Mouse (Mus musculus): ENCODE results near the gene Chst10. TPM values are rescaled to one million over a fixed set of nuclear protein-coding genes. Genes with fewer than 3 reads are reported as not detected.

Chst10 gene
- polyA plus RNA-seq, 1 experiment, result not detected

DNA sequence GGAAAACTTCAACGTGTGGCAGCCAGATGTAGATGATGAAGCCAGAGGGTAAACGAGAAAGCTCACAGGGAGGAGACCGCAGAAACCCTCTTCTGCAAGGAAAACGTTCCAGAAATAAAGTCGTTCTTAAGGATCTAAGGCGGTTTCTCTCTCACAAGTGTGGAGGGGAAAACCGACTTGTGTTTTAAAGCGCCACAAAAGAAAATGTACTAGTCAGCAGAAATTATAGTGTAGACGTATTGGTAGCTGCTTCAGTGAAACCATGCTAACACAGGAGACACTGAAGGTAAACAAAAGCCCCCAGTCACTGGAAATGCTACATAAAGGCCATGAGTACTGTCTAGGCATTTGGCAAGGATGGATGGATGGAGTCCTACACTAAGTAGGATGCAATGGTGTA lies 80.7 kb downstream of the Chst10 start:
- no peak for TF ChIP-seq REST (IDR thresholded peaks at IDR 0.05; ENCODE audit: insufficient read depth, insufficient read length)
- no peak for TF ChIP-seq POLR2AphosphoS2 (IDR thresholded peaks at IDR 0.05; ENCODE audit: insufficient read length, low read depth)
- no peak for TF ChIP-seq CEBPB (IDR thresholded peaks at IDR 0.05; ENCODE audit: insufficient read depth, poor library complexity, severe bottlenecking)
- TF ChIP-seq MYOG (IDR thresholded peaks at IDR 0.05; ENCODE audit: control insufficient read depth in 1 of 3, insufficient read depth in 1 of 3, insufficient read length in 2 of 3, low read depth in 2 of 3), result no peak
- TF ChIP-seq MYOD1 (IDR thresholded peaks at IDR 0.05; ENCODE audit: control insufficient read depth in 1 of 3, insufficient read length in 2 of 3, low read depth in 2 of 3), result no peak
- no peak for TF ChIP-seq E2F4 (IDR thresholded peaks at IDR 0.05; ENCODE audit: insufficient read depth)
- TF ChIP-seq MAX (IDR thresholded peaks at IDR 0.05; ENCODE audit: low read depth), result no peak
- no peak for TF ChIP-seq TCF12 (IDR thresholded peaks at IDR 0.05; ENCODE audit: insufficient read depth, poor library complexity, severe bottlenecking)
- TF ChIP-seq SRF (IDR thresholded peaks at IDR 0.05; ENCODE audit: control insufficient read depth, insufficient read length, low read depth), result no peak
- TF ChIP-seq TCF3 (IDR thresholded peaks at IDR 0.05; ENCODE audit: insufficient read length, low read depth), result no peak
- no peak for TF ChIP-seq USF1 (IDR thresholded peaks at IDR 0.05; ENCODE audit: low read depth)
- TF ChIP-seq POLR2A (IDR thresholded peaks at IDR 0.05; ENCODE audit: insufficient read length, low read depth), result no peak
- no peak overlapping the region for H3ac ChIP-seq (ENCODE audit: control insufficient read depth, insufficient read length)
- H3K36me3 ChIP-seq (ENCODE audit: control insufficient read depth, insufficient read depth), result no peaks in the 10 kb centered on the region
- no peak overlapping the region for H3K4me2 ChIP-seq (ENCODE audit: low read depth)
- H3K27me3 ChIP-seq (ENCODE audit: control insufficient read depth, insufficient read depth, insufficient read length), result peaks cover 4% of the 10 kb centered on the region
- H3K79me2 ChIP-seq (ENCODE audit: control insufficient read depth, insufficient read depth), result no peaks in the 10 kb centered on the region
- no peak overlapping the region for H3K4me3 ChIP-seq

GRCm38 (mm10) chr1:38816306-38816705 lies 81.7 kb downstream of the Chst10 start:
- Histone ChIP-seq H3K4me3 (no peak overlapping the region), H3K79me2 (ENCODE audit: control insufficient read depth, insufficient read depth) (no peaks in the 10 kb centered on the region), H3K27me3 (ENCODE audit: control insufficient read depth, insufficient read depth, insufficient read length) (peaks cover 4% of the 10 kb centered on the region), H3K4me2 (ENCODE audit: low read depth) (no peak overlapping the region), H3ac (ENCODE audit: control insufficient read depth, insufficient read length) (no peak overlapping the region), H3K36me3 (ENCODE audit: control insufficient read depth, insufficient read depth) (no peaks in the 10 kb centered on the region)
- TF ChIP-seq MAX (IDR thresholded peaks at IDR 0.05; ENCODE audit: low read depth), result no peak
- no peak for TF ChIP-seq MYOD1 (IDR thresholded peaks at IDR 0.05; ENCODE audit: control insufficient read depth in 1 of 3, insufficient read length in 2 of 3, low read depth in 2 of 3)
- no peak for TF ChIP-seq TCF12 (IDR thresholded peaks at IDR 0.05; ENCODE audit: insufficient read depth, poor library complexity, severe bottlenecking)
- no peak for TF ChIP-seq MYOG (IDR thresholded peaks at IDR 0.05; ENCODE audit: control insufficient read depth in 1 of 3, insufficient read depth in 1 of 3, insufficient read length in 2 of 3, low read depth in 2 of 3)
- no peak for TF ChIP-seq REST (IDR thresholded peaks at IDR 0.05; ENCODE audit: insufficient read depth, insufficient read length)
- no peak for TF ChIP-seq E2F4 (IDR thresholded peaks at IDR 0.05; ENCODE audit: insufficient read depth)
- no peak for TF ChIP-seq TCF3 (IDR thresholded peaks at IDR 0.05; ENCODE audit: insufficient read length, low read depth)
- no peak for TF ChIP-seq USF1 (IDR thresholded peaks at IDR 0.05; ENCODE audit: low read depth)
- no peak for TF ChIP-seq SRF (IDR thresholded peaks at IDR 0.05; ENCODE audit: control insufficient read depth, insufficient read length, low read depth)
- TF ChIP-seq POLR2A (IDR thresholded peaks at IDR 0.05; ENCODE audit: insufficient read length, low read depth), result no peak
- TF ChIP-seq CEBPB (IDR thresholded peaks at IDR 0.05; ENCODE audit: insufficient read depth, poor library complexity, severe bottlenecking), result no peak
- TF ChIP-seq POLR2AphosphoS2 (IDR thresholded peaks at IDR 0.05; ENCODE audit: insufficient read length, low read depth), result no peak

Other genes with a start within 250 kb of the Chst10 start
- not detected for gene Aff3, start 233.2 kb downstream of the Chst10 start, polyA plus RNA-seq (2012; fragmentation: generic; extraction: Trizol)
- gene Lonrf2, start 61.5 kb downstream of the Chst10 start, polyA plus RNA-seq (2012; fragmentation: generic; extraction: Trizol), result not detected
- not detected for gene Nms, start 41.0 kb upstream of the Chst10 start, polyA plus RNA-seq (2012; fragmentation: generic; extraction: Trizol)
- gene Pdcl3, start 87.4 kb upstream of the Chst10 start, polyA plus RNA-seq (2012; fragmentation: generic; extraction: Trizol), result 84.9 TPM